Mouse (Mus musculus) ovary, postnatal 10 days (tissue): ENCODE data around the gene Capn3.

Experiments
- DNase-seq: peaks from one replicate; pipeline ENCODE4 v3.0.0; 2022; ENCODE audit warnings: low spot score

The Capn3 gene

DNA sequence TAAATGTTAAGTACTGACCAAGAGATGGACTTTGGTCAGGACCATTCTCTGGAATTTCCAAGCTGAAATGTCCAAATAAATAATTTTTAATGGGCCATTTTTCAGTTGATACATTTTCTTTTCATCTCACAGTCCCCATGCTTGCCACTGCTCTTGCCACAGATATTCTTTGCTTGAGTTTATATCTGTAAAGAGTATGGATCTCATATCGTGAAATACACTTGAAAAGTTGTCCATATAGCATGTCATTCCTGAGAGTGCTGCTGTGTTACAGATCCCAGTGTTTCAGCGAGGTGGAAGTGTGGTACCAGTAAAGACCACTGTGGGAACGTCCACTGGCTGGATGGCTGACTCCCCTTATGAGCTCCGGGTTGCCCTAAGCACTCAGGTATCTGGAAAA is at the start of gene Capn3:
Gene Capn3, plus strand, starts transcription at position 301 of the 400 bp plus-strand sequence.
- DNase-seq: no peak

DNA sequence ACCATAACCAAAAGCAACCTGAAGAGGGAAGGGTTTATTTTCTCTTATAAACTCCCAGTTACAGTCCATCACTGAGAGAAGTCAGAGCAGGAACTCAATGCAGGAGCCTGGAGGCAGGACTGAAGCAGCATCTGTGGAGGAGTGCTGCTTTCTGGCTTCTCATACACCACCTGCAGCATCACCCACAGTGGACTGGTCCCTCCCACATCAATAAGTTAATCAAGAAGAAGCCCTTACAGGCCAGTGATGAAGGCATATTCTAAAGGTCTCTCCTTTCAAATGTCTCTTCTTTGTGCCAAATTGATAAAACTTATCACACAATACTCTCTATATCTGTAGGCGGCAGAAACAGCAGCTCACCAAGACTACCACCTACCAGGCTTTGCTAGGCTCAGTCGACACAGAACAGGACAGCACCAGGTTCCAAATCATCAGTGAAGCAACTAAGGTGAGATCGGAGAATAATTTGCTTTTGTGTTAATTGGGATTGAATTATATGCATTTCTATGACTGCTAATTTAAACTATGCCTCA is 44.7 kb upstream of the Capn3 start:
- DNase-seq: no peak

DNA sequence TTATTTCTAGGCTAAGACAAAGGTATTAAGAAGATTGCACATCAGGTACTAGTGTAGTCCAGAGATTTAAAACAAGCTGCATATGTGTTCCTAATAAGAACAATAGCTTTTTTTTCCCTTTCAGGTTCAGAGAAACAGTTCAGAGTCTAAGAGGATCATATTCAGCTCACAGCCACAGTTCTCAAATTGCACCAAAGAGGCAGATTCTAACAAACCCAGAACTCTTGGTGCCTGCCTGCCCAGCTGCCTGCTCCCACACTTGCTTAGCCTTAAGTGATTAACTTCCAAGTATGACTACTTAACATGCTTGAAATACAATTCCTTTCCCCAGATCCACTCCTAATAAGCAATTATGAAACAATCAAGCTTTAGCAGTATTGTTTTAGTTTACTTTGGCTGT is 41.7 kb upstream of the Capn3 start:
- DNase-seq: no peak

DNA sequence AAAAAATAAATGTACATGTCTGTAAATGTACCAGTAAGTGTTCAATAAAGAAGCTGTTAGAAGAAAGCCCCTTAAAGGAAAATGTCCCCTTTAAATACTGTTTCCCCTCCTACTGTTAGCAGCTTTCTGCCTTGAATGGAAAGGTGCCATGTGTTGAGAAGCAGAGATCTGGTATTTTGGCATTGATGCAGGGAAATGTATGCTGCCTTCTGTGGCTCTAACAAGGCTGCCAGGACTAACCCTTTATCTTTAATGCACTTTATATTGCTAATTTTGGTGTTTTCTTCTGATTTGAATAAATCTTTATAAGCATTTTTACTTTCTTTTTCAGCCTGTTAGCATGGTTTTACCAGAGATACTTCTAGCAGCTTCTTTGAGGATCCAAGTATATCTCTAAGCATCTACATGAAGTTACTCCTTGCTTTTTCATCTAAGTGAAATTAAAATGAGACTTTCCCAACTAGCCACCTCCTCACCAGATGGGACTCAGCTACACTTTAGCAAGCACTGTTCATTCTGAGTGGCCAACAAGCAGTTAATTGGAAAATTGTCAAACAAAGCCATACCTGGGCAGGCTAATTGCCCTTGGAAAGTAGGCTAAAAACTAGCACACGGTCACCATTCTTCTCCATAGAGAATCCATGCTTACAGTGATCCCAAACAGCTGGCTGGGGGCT is 40.9 kb upstream of the Capn3 start:
- DNase-seq: no peak

DNA sequence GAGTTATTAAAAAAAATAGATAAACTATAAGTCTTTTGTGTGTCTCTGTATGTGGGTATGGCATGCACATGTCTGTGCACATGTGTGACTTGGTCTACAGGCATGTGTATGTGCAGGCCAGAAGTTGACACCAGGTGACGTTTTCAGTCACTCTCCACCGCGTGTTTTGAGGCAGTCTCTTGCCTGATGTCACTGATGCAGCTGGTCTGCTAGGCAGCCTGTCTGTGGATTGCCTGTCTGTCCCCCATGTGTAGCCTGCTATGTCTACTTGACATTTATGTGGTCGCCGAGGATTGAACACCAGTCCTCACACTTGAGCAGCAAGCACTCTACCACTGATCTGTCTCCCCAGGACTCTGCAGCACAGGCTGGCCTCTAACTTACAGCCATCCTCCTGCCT is 31.4 kb upstream of the Capn3 start:
- DNase-seq: no peak

DNA sequence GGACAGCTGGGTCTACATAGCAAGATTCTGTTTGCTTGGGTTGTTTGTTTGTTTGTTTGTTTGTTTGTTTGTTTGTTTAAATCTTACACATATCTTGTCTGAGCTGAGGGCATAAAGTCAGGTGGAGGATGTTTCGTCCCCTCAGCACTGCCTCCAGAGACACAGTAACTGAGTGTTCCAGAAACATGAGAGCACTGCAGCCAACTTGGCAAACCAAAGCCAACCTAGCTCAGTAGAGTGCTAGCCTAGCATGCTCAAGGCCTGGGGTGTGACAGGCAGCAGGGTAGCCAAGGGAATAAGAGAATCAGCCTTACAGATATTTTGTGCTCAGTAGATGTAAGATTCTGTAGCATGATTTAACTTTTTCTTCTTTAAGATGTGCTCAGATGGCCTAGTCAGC is 11.3 kb upstream of the Capn3 start:
- DNase-seq: no peak

DNA sequence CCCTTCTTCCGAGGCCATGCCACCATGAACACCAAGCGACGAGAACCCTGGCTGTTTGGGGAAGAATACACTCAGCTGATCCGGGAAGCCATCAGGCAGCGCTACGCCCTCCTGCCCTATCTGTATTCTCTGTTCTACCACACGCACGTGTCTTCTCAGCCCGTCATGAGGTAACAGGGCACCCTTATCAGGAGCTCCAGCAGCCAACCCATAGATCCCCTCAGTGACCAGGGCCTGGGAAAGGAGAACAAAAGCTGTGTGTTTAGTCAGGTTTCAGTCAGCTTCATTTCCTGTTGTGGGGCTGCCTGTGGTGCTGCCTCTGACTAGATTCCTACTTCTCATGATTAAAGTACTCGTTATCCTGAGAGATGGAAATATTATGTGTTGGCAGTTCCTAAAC is 9.4 kb upstream of the Capn3 start:
- no peak for DNase-seq

DNA sequence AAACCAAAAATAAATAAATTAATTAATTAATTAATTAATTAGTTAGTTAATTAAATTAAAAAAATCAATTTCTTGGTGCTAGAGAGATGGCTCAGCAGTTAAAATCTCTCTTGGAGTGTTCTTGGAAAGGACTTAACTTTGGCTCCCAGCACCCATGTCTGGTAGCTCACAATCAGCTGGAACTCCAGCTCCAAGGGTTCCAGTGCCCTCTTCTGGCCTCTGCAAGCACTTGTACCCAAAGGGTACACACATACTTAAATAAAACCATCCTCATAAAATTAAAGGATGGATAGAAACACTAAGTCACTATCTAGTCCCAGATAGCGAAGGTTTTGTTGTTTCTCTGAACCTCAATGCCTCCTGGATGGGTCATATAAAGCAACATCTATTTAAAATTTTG is 8.5 kb upstream of the Capn3 start:
- DNase-seq: no peak

DNA sequence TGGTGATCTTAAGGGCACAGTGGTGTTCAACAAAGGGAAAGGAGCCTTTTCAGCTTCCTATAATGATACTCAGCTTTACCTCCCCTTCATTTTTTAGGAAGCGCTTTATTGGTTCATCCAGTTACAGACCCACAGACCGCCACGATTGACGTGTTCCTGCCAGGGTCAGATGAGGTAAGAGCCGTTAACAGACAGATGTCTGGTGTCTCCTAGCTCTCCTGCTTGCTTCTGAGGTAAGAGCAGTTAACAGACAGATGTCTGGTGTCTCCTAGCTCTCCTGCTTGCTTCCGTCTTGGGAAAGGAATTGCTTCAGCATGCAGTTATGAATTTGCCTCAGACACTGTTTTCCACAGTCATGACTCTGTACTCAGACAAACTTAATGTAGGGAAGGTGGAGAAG is 5.1 kb upstream of the Capn3 start:
- DNase-seq: no peak

DNA sequence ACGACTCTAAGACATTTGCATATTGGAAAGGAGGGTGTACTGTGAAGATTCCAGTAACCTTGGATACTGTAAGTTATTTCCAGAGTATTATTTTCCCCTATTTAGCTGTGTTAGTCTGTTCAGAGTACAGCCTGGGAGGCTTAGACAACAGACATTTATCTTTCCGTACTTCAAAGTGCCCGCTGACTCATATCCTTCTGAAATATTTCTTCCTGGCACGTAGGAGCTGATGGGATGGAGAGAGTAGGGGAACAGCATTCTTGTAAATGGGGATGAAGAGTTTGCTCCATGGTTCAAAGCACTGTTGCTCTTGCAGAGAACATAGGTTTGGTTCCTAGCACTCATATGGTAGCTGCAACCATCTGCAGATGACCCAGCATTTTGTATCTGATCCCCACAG is 3.2 kb upstream of the Capn3 start:
- no peak for DNase-seq

DNA sequence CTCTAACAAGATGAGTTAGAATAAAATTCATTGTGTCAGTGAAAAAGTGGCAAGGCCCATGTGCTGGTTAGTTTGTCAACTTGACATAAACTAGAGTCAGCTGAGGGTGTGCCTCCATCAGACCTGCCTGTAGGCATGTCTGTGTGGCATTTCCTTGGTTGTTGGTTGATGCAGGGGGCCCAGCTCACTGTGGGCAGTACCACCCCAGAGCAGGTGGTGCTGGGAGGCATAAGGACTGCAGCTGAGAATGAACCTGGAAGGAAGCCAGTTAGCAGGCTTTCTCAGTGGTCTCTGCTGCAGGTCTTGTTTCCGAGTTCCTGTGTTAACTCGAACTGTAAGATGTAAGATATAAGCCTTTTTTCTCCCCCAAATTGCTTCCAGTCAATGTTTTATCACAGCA is 832 bp upstream of the Capn3 start:
- no peak for DNase-seq

DNA sequence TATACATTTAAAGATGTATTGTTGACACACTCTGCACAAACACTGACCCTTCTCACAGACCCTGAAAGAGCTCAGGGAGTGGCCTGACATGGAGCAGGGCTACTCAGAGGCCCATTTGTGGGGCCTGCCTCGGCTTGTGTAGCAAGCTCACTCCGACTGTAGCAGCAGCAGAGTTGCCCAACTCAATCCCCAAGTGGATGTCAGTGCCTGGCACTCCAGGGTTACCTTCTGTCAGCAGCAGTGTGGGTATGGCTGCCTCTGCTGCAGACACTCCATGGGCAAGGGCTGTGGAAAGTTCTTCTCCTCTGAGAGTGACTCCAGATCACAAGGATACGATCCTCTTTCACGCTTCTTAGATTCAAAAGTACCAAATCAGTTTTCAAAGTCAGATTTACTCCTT is 4.4 kb downstream of the Capn3 start:
- DNase-seq: no peak

DNA sequence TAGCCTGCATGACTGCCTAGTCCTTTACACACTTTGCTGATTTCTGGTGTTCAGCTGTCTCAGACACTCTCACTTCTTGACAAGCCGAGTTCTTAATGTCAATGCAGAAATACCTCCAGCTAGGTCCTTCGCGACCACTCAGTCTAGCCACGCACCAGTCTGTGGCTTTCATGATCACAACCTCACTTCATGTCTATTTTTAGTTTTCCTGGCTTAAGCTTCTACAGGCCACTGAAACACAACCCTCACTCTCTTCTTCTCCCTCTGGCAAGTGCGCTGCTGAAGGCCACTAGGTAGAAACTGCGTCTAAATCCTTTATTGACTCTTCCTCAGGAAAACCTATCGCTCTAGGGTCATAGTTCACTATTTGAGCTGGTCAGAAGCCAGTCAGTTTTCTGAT is 7.5 kb downstream of the Capn3 start:
- no peak for DNase-seq

DNA sequence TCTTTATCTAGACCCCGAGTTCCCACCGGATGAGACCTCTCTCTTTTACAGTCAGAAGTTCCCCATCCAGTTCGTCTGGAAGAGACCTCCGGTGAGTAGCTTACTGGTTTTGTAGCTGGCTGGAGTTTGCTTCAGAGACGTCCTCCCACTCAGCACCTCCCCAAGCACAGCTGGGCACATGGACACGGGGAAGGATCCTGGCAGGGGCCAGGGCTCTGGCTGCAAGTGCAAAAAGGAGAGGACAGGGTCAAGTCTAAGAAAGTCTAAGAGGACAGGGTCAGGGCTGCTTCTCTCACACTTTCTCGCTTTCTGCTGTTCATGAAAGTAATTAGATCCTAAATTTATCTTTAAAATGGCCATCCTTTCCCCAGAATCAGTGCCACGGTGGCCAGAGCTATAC is 8.3 kb downstream of the Capn3 start:
- DNase-seq: peak; percentile 10

DNA sequence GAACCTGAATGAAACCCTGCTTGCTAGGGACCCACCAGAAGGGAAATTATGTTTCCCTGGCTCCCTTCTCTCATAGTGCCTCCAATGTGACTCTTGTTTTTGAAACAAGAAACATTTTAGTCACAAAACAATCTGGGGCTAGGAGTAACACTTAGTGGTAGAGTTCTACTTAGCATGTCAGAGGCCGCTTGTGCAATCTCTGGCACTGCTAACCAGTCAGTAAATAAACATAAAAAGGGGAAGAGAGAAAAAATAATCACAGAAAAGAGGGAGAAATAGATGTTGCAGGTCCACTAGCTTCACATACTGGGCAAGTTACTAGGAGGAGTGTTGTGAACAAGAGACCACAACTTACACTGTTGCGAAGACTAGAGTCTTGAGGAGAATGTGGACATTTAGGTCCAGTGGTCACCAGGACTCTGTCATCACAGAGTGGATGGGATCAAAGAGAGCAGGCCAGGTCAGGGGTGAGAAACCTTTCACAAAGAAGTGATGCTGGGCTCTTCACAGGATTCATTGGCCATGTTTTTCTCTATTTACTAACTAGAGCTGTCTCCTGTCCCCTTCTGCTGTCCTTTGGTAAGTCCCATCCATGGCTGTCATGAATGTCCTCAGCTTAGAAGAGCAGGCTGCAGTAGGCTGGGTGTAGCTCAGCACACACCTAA is 9.0 kb downstream of the Capn3 start:
- DNase-seq: no peak

DNA sequence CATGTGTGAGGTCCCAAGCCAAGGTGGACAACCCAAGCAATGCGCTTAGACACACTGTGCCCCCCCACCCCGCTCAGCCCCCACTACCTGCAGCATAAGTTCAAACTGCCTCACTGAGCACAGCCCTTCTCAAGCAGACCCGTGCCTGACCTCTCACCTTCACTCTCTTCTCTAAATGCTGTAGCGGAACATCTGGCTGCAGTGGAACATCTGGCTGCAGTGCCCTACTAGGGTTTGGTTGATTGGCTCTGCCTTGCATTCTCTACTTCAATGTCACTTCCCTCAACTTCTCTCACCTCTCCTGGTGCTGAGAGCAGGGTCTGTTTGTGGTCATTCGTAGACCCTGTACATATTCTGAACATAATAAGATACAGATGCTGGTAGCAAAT is 9.6 kb downstream of the Capn3 start:
- DNase-seq: no peak

DNA sequence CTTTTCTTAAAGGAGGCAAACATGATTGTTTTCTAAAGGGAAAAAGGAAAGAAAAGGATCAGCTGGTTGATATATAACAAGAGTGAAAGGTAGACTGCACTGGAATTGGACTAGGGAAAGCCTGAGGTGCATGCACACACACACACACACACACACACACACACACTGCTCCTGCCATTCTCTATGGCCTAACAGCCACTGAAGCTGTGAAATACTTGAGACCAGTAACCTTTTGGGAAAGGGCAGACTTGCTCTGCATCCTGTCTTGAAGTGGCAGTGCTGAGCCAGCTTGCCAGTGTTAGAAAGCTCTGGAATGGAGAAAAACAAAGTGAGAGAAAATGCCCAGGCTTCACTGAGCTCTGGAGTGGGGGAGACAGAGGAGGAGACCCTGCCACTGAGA is 12.2 kb downstream of the Capn3 start:
- no peak for DNase-seq

DNA sequence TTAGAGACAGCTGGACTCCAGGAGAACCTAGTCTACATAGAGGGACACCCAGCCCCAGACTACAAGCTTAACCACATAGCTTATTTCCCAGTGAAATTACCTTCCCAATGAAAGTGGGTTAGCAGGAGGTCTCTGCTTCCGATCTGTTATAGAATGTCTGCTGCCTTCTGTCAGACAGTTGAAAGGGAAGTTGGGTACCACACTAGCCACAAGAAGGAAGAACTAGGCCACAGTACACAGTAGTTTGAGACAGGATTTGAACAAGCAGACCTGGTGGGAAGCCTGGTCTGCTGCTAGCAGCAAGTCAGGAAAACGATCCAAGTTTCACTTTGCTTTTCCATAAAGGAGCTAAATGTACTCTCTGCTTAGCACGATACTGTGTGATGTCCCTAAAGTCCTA is 13.4 kb downstream of the Capn3 start:
- no peak for DNase-seq

DNA sequence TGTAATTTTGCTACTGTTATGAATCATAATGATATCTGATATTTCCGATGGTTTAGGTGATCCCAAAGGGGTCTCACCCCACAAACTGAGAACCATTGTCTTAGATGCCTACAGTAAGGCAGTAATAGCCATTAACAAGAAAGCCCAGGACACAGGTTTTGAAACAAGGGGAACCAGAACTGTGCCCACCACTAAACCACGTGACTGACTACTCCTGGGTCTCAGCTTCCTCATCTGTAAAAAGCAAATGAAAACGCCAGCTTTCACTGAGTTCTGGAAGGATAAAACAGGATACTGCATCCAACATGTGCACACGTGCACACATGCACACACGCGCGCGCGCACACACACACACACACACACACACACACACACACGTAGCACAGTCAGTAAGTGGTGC is 13.9 kb downstream of the Capn3 start:
- no peak for DNase-seq

DNA sequence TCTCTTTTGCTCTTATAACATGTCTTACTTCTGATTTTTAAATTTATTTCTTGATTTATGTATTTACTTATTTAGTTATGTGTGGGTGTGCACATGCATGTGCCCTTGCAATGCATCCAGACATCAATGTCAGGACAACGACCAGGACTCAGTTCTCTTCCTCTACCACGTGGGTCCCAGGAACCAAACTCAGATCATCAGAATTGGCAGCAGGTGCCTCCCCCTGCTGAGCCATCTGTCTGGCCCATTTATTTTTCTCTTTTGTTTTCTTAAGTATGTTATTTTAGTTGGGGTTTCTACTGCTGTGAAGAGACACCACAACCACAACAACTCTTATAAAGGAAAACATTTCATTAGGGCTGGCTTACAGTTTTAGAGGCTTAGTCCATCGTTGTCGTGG is 15.0 kb downstream of the Capn3 start:
- DNase-seq: no peak

DNA sequence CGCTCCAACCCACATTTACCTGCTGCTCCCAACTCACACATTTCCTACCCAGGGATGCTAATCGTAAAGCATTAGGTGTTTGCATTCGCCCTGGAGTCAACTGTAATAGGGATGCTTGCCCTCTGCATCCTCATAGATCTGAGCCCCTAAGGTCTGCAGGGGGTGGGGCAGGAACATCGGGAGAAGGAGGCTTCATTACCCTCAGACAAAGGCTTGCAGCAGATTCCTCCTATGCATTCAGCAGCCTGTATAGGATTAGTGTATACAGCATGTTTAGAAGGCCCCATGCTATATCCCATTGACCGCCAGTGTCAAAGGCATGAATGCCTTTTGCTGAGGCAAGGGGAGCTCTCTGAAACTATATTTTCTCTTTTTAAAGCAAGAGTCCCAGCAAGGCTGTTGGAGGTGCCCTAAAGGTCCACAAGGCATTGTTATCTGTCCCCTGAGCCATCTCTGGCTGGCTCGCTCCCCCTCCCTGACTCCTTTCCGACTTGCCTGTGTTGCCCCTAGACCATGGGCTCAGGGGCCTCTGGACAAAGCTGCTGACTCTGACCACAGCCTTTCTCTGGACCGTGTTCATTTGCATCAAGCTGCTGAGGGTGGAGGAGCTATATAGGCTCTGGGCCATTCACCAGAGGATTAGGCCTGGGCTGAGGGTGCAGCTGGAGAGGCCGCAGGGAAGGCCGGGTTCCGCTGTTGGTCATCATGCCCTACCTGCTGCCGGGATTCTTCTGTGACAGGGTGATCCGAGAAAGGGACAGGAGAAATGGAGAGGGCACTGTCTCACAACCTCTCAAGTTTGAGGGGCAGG is 20.7 kb downstream of the Capn3 start:
- DNase-seq: no peak

DNA sequence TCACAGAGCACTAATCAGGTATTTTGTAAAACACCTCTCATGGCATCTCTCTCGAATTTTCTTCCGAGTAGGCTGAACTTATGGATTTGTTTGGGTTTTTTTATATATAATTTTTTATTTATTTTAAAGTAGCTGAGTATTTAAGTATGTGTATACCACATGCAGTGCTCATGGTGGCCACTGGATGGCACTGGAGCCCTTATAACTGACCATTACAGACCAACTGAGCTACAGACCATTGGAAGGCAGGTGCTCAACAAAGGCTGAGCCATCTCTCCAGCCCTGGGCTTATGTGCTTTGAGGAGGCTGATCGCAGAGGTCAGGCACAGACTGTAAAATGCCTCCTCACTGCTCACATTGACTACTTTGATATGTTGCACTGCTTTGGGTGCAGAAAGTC is 22.8 kb downstream of the Capn3 start:
- peak; percentile 35 for DNase-seq

DNA sequence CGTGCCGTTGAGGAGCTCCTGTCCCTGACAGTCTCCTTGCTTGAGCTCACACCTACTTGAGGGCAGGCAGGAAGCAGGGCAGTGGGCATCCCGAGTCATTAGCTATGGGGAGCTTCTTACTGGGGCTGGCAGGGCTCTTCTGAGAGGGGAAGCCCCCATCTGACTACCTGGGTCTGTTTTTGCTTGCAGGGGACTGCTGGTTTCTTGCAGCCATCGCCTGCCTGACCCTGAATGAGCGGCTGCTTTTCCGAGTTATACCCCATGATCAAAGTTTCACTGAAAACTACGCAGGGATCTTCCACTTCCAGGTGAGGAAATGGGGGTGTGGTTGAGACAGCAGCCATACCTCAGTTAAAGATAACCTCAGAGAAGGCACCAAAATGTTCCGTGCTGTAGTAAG is 26.1 kb downstream of the Capn3 start:
- DNase-seq: no peak
